Mouse (Mus musculus): ENCODE measurements around the gene Mfsd6. TPM values are rescaled to one million over a fixed set of nuclear protein-coding genes. Genes with fewer than 3 reads are reported as not detected.

Mfsd6 gene
- polyA plus RNA-seq, 1 experiment: 0.59 TPM

- no peaks in the 10 kb centered on the region for H3K79me2 ChIP-seq (ENCODE audit: control insufficient read depth, insufficient read depth)
- H3K4me2 ChIP-seq (ENCODE audit: low read depth): no peak overlapping the region
- TF ChIP-seq TCF3 (IDR thresholded peaks at IDR 0.05; ENCODE audit: insufficient read length, low read depth): no peak
- TF ChIP-seq SRF (IDR thresholded peaks at IDR 0.05; ENCODE audit: control insufficient read depth, insufficient read length, low read depth): no peak
- no peak for TF ChIP-seq REST (IDR thresholded peaks at IDR 0.05; ENCODE audit: insufficient read depth, insufficient read length)
- TF ChIP-seq POLR2AphosphoS2 (IDR thresholded peaks at IDR 0.05; ENCODE audit: insufficient read length, low read depth): no peak
- no peak for TF ChIP-seq MAX (IDR thresholded peaks at IDR 0.05; ENCODE audit: low read depth)
- no peak for TF ChIP-seq CEBPB (IDR thresholded peaks at IDR 0.05; ENCODE audit: insufficient read depth, poor library complexity, severe bottlenecking)
- TF ChIP-seq E2F4 (IDR thresholded peaks at IDR 0.05; ENCODE audit: insufficient read depth): no peak
- TF ChIP-seq MYOD1 (IDR thresholded peaks at IDR 0.05; ENCODE audit: control insufficient read depth in 1 of 3, insufficient read length in 2 of 3, low read depth in 2 of 3): no peak
- TF ChIP-seq POLR2A (IDR thresholded peaks at IDR 0.05; ENCODE audit: insufficient read length, low read depth): no peak
- no peak overlapping the region for H3K4me3 ChIP-seq
- H3K27me3 ChIP-seq (ENCODE audit: control insufficient read depth, insufficient read depth, insufficient read length): no peaks in the 10 kb centered on the region
- H3K36me3 ChIP-seq (ENCODE audit: control insufficient read depth, insufficient read depth): no peaks in the 10 kb centered on the region
- H3ac ChIP-seq (ENCODE audit: control insufficient read depth, insufficient read length): no peak overlapping the region
Measured at GRCm38 (mm10) chr1:52640736-52641135, 86.5 kb downstream of the Mfsd6 start.

- Histone ChIP-seq H3K36me3 (ENCODE audit: control insufficient read depth, insufficient read depth) (no peaks in the 10 kb centered on the region), H3ac (ENCODE audit: control insufficient read depth, insufficient read length) (no peak overlapping the region)
Measured at GRCm38 (mm10) chr1:52640266-52640665, 87.0 kb downstream of the Mfsd6 start.

GRCm38 (mm10) chr1:52639090-52639489 is 88.2 kb downstream of the Mfsd6 start:
- no peak overlapping the region for H3ac ChIP-seq (ENCODE audit: control insufficient read depth, insufficient read length)
- no peaks in the 10 kb centered on the region for H3K79me2 ChIP-seq (ENCODE audit: control insufficient read depth, insufficient read depth)
- H3K27me3 ChIP-seq (ENCODE audit: control insufficient read depth, insufficient read depth, insufficient read length): no peaks in the 10 kb centered on the region
- TF ChIP-seq POLR2AphosphoS2 (IDR thresholded peaks at IDR 0.05; ENCODE audit: insufficient read length, low read depth) (no peak), MAX (IDR thresholded peaks at IDR 0.05; ENCODE audit: low read depth) (no peak), CEBPB (IDR thresholded peaks at IDR 0.05; ENCODE audit: insufficient read depth, poor library complexity, severe bottlenecking) (no peak), USF1 (IDR thresholded peaks at IDR 0.05; ENCODE audit: low read depth) (no peak), TCF3 (IDR thresholded peaks at IDR 0.05; ENCODE audit: insufficient read length, low read depth) (no peak), REST (IDR thresholded peaks at IDR 0.05; ENCODE audit: insufficient read depth, insufficient read length) (no peak), POLR2A (IDR thresholded peaks at IDR 0.05; ENCODE audit: insufficient read length, low read depth) (no peak), MYOD1 (IDR thresholded peaks at IDR 0.05; ENCODE audit: control insufficient read depth in 1 of 3, insufficient read length in 2 of 3, low read depth in 2 of 3) (no peak), MYOG (IDR thresholded peaks at IDR 0.05; ENCODE audit: control insufficient read depth in 1 of 3, insufficient read depth in 1 of 3, insufficient read length in 2 of 3, low read depth in 2 of 3) (no peak), TCF12 (IDR thresholded peaks at IDR 0.05; ENCODE audit: insufficient read depth, poor library complexity, severe bottlenecking) (no peak), SRF (IDR thresholded peaks at IDR 0.05; ENCODE audit: control insufficient read depth, insufficient read length, low read depth) (no peak), E2F4 (IDR thresholded peaks at IDR 0.05; ENCODE audit: insufficient read depth) (no peak)
- no peak overlapping the region for H3K4me2 ChIP-seq (ENCODE audit: low read depth)
- H3K36me3 ChIP-seq (ENCODE audit: control insufficient read depth, insufficient read depth): no peaks in the 10 kb centered on the region
- no peak overlapping the region for H3K4me3 ChIP-seq

More at GRCm38 (mm10) chr1:52640266-52640665, 87.0 kb downstream of the Mfsd6 start:
- no peaks in the 10 kb centered on the region for H3K27me3 ChIP-seq (ENCODE audit: control insufficient read depth, insufficient read depth, insufficient read length)
- H3K79me2 ChIP-seq (ENCODE audit: control insufficient read depth, insufficient read depth): no peaks in the 10 kb centered on the region
- no peak overlapping the region for H3K4me3 ChIP-seq
- no peak for TF ChIP-seq MYOG (IDR thresholded peaks at IDR 0.05; ENCODE audit: control insufficient read depth in 1 of 3, insufficient read depth in 1 of 3, insufficient read length in 2 of 3, low read depth in 2 of 3)
- TF ChIP-seq MYOD1 (IDR thresholded peaks at IDR 0.05; ENCODE audit: control insufficient read depth in 1 of 3, insufficient read length in 2 of 3, low read depth in 2 of 3): no peak
- no peak for TF ChIP-seq REST (IDR thresholded peaks at IDR 0.05; ENCODE audit: insufficient read depth, insufficient read length)
- TF ChIP-seq CEBPB (IDR thresholded peaks at IDR 0.05; ENCODE audit: insufficient read depth, poor library complexity, severe bottlenecking): no peak
- no peak for TF ChIP-seq E2F4 (IDR thresholded peaks at IDR 0.05; ENCODE audit: insufficient read depth)
- TF ChIP-seq SRF (IDR thresholded peaks at IDR 0.05; ENCODE audit: control insufficient read depth, insufficient read length, low read depth): no peak
- no peak for TF ChIP-seq POLR2AphosphoS2 (IDR thresholded peaks at IDR 0.05; ENCODE audit: insufficient read length, low read depth)
- TF ChIP-seq POLR2A (IDR thresholded peaks at IDR 0.05; ENCODE audit: insufficient read length, low read depth): no peak
- TF ChIP-seq USF1 (IDR thresholded peaks at IDR 0.05; ENCODE audit: low read depth): no peak
- no peak for TF ChIP-seq TCF12 (IDR thresholded peaks at IDR 0.05; ENCODE audit: insufficient read depth, poor library complexity, severe bottlenecking)
- no peak for TF ChIP-seq TCF3 (IDR thresholded peaks at IDR 0.05; ENCODE audit: insufficient read length, low read depth)
- no peak for TF ChIP-seq MAX (IDR thresholded peaks at IDR 0.05; ENCODE audit: low read depth)
- no peak overlapping the region for H3K4me2 ChIP-seq (ENCODE audit: low read depth)

- Histone ChIP-seq H3K4me2 (ENCODE audit: low read depth) (no peak overlapping the region), H3K79me2 (ENCODE audit: control insufficient read depth, insufficient read depth) (no peaks in the 10 kb centered on the region), H3K27me3 (ENCODE audit: control insufficient read depth, insufficient read depth, insufficient read length) (no peaks in the 10 kb centered on the region), H3K36me3 (ENCODE audit: control insufficient read depth, insufficient read depth) (no peaks in the 10 kb centered on the region), H3K4me3 (no peak overlapping the region), H3ac (ENCODE audit: control insufficient read depth, insufficient read length) (no peak overlapping the region)
- no peak for TF ChIP-seq MAX (IDR thresholded peaks at IDR 0.05; ENCODE audit: low read depth)
- TF ChIP-seq E2F4 (IDR thresholded peaks at IDR 0.05; ENCODE audit: insufficient read depth): no peak
- no peak for TF ChIP-seq TCF3 (IDR thresholded peaks at IDR 0.05; ENCODE audit: insufficient read length, low read depth)
- TF ChIP-seq MYOG (IDR thresholded peaks at IDR 0.05; ENCODE audit: control insufficient read depth in 1 of 3, insufficient read depth in 1 of 3, insufficient read length in 2 of 3, low read depth in 2 of 3): no peak
- no peak for TF ChIP-seq REST (IDR thresholded peaks at IDR 0.05; ENCODE audit: insufficient read depth, insufficient read length)
- TF ChIP-seq MYOD1 (IDR thresholded peaks at IDR 0.05; ENCODE audit: control insufficient read depth in 1 of 3, insufficient read length in 2 of 3, low read depth in 2 of 3): no peak
- no peak for TF ChIP-seq USF1 (IDR thresholded peaks at IDR 0.05; ENCODE audit: low read depth)
- no peak for TF ChIP-seq CEBPB (IDR thresholded peaks at IDR 0.05; ENCODE audit: insufficient read depth, poor library complexity, severe bottlenecking)
- no peak for TF ChIP-seq SRF (IDR thresholded peaks at IDR 0.05; ENCODE audit: control insufficient read depth, insufficient read length, low read depth)
- no peak for TF ChIP-seq POLR2A (IDR thresholded peaks at IDR 0.05; ENCODE audit: insufficient read length, low read depth)
- TF ChIP-seq TCF12 (IDR thresholded peaks at IDR 0.05; ENCODE audit: insufficient read depth, poor library complexity, severe bottlenecking): no peak
- no peak for TF ChIP-seq POLR2AphosphoS2 (IDR thresholded peaks at IDR 0.05; ENCODE audit: insufficient read length, low read depth)
Measured at GRCm38 (mm10) chr1:52638101-52638500, 89.2 kb downstream of the Mfsd6 start.

All from myocyte (in vitro differentiated cells).